Mouse (Mus musculus) thymus, postnatal 25 days (tissue): ENCODE data around the gene Srcin1.

ENCODE experiments used
- DNase-seq: peaks from one replicate; pipeline ENCODE4 v3.0.0; 2022

Gene Srcin1

GRCm38 (mm10) chr11:97576136-97576906 lies at the start of gene Srcin1:
Gene Srcin1, minus strand, starts transcription at chr11:97576186.
- no peak for DNase-seq

GRCm38 (mm10) chr11:97625551-97625950 lies 49.6 kb upstream of the Srcin1 start:
- no peak for DNase-seq

- no peak for DNase-seq
Measured at GRCm38 (mm10) chr11:97623166-97623565, 47.2 kb upstream of the Srcin1 start.

GRCm38 (mm10) chr11:97622440-97622839 lies 46.5 kb upstream of the Srcin1 start:
- DNase-seq, result peak; percentile 70

- peak; percentile 25 for DNase-seq
Measured at GRCm38 (mm10) chr11:97619391-97619795, 43.4 kb upstream of the Srcin1 start.

GRCm38 (mm10) chr11:97618368-97618767 lies 42.4 kb upstream of the Srcin1 start:
- DNase-seq, result no peak

- DNase-seq, result no peak
Measured at GRCm38 (mm10) chr11:97615276-97615675, 39.3 kb upstream of the Srcin1 start.

GRCm38 (mm10) chr11:97611076-97611475 lies 35.1 kb upstream of the Srcin1 start:
- DNase-seq, result no peak

GRCm38 (mm10) chr11:97609743-97610142 lies 33.8 kb upstream of the Srcin1 start:
- DNase-seq, result no peak

GRCm38 (mm10) chr11:97608933-97609332 lies 32.9 kb upstream of the Srcin1 start:
- DNase-seq, result no peak

GRCm38 (mm10) chr11:97607056-97607725 lies 31.2 kb upstream of the Srcin1 start:
- no peak for DNase-seq

GRCm38 (mm10) chr11:97603891-97604290 lies 27.9 kb upstream of the Srcin1 start:
- DNase-seq, result no peak

GRCm38 (mm10) chr11:97602223-97602622 lies 26.2 kb upstream of the Srcin1 start:
- DNase-seq, result no peak

GRCm38 (mm10) chr11:97599104-97599503 lies 23.1 kb upstream of the Srcin1 start:
- DNase-seq, result no peak

- no peak for DNase-seq
Measured at GRCm38 (mm10) chr11:97597945-97598691, 22.1 kb upstream of the Srcin1 start.

GRCm38 (mm10) chr11:97594136-97594535 lies 18.1 kb upstream of the Srcin1 start:
- no peak for DNase-seq

- DNase-seq, result no peak
Measured at GRCm38 (mm10) chr11:97591910-97592309, 15.9 kb upstream of the Srcin1 start.

GRCm38 (mm10) chr11:97590227-97590960 lies 14.4 kb upstream of the Srcin1 start:
- no peak for DNase-seq

GRCm38 (mm10) chr11:97589216-97589615 lies 13.2 kb upstream of the Srcin1 start:
- DNase-seq, result no peak

- DNase-seq, result no peak
Measured at GRCm38 (mm10) chr11:97585932-97586331, 9.9 kb upstream of the Srcin1 start.

GRCm38 (mm10) chr11:97584476-97584875 lies 8.5 kb upstream of the Srcin1 start:
- no peak for DNase-seq

- DNase-seq, result no peak
Measured at GRCm38 (mm10) chr11:97579088-97579857, 3.3 kb upstream of the Srcin1 start.
